Mouse (Mus musculus): Measurements from ENCODE around the gene Hoxb9.

GRCm38 (mm10) chr11:96274428-96274827, 3.2 kb downstream of the Hoxb9 start:
- TF ChIP-seq POLR2A (IDR thresholded peaks at IDR 0.05; ENCODE audit: low read depth, low read length) = no peak
- TF ChIP-seq CTCF (IDR thresholded peaks at IDR 0.05; ENCODE audit: extremely low read depth, insufficient read depth, insufficient read length, insufficient replicate concordance) = no peak

All from spleen, adult 2 months (tissue).